Mouse (Mus musculus) heart, embryonic 11.5 days (tissue): Measurements from ENCODE around the gene Sox14. TPM values are rescaled to one million over a fixed set of nuclear protein-coding genes. Genes with fewer than 3 reads are reported as not detected.

Experiments
- ATAC-seq: fragments of 200-750 bp; cut with Nextera tagmentation; replicated peaks from 2 replicates; pipeline ENCODE4 v1.8.0; 2017; ENCODE audit warnings: moderate library complexity; ENCODE audit not compliant: insufficient number of reproducible peaks, low FRiP score, low TSS enrichment
- H3K27ac ChIP-seq: fragments of 300-500 bp; sonication (generic); 2 replicates; pipeline ENCODE4 v1.5.1; 2014; ENCODE audit warnings: mild to moderate bottlenecking, low read depth, low read length
- H3K27me3 ChIP-seq: fragments of 300-500 bp; sonication (generic); 2 replicates; pipeline ENCODE4 v1.6.1; 2014; ENCODE audit warnings: mild to moderate bottlenecking, low read length, mixed read lengths; ENCODE audit not compliant: control insufficient read depth, insufficient read depth
- H3K36me3 ChIP-seq: fragments of 300-500 bp; sonication (generic); 2 replicates; pipeline ENCODE4 v1.6.1; 2014; ENCODE audit warnings: mild to moderate bottlenecking, low read length, moderate library complexity, mixed read lengths; ENCODE audit not compliant: control insufficient read depth, insufficient read depth
- H3K4me1 ChIP-seq: fragments of 300-500 bp; sonication (generic); 2 replicates; pipeline ENCODE4 v1.6.1; 2014; ENCODE audit warnings: low read length; ENCODE audit not compliant: control insufficient read depth, insufficient read depth
- H3K4me2 ChIP-seq: fragments of 300-500 bp; sonication (generic); 2 replicates; pipeline ENCODE4 v1.6.1; 2014; ENCODE audit warnings: mild to moderate bottlenecking, moderate library complexity
- H3K4me3 ChIP-seq: fragments of 300-500 bp; sonication (generic); 2 replicates; pipeline ENCODE4 v1.5.1; 2014; ENCODE audit warnings: low read depth, low read length
- H3K9ac ChIP-seq: fragments of 300-500 bp; sonication (generic); 2 replicates; pipeline ENCODE4 v1.6.1; 2014; ENCODE audit warnings: mild to moderate bottlenecking, low read depth, low read length, moderate library complexity
- H3K9me3 ChIP-seq: fragments of 300-500 bp; sonication (generic); replicated peaks from 2 replicates; pipeline ENCODE4 v1.6.1; 2016; ENCODE audit warnings: low read length; ENCODE audit not compliant: control insufficient read depth
- WGBS: fragments of 180-500 bp; shearing (Covaris S2); extraction: QIAGEN DNeasy Blood & Tissue Kit; methylation state at CpG from one replicate; pipeline ENCODE4 v1.1.7; 2014; ENCODE audit not compliant: insufficient replicate concordance; 5-methylcytosine and 5-hydroxymethylcytosine counted together
- polyA plus RNA-seq: library from polyadenylated mRNA; unstranded; fragments of >200 nt; fragmentation: Nextera tagmentation; extraction: Ambion mirVana; gene quantifications from 2 replicates; pipeline ENCODE4 v1.2.1, GENCODE M21; 2014

The Sox14 gene
- polyA plus RNA-seq, 1 experiment from 2014 or later = not detected

DNA sequence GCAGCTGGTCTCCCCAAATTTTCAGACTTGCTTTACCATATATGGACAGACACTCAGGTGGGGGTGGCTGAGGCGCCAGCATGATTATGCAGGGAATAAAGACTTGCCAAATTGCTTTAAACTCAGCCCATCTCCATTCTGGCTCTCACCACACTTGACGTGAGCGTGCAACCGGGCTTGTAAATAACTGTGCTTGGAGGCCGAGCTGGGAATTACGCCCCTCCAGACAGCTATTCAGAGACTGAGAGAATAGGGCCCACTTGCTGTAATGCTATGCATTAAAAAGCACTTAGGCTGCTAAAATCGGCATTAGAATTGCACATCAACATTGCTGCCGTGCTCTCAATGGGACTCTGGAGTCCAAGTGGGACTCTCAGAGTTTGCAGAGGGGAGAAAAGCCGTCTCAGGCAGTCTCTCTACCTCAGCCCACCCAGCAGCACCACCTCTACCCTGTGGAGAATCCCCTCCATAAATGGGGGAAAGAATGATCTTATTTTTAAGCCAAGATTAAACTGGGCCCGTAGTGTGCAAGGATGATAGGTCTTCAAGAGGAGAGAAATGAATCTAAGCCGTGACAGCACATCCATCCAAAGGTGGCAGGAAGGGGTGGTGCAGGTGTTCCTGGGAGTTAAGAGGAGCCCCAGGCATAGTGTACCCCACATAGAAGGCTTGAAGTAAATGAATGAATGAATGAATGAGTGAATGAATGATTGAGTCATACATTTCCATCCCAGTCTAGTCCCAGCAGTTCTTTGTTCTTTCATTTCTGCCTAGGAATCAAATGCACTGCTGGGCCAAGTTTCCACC, 40.1 kb downstream of the Sox14 start:
- 74% methylated on average over 11 of the region's 11 CpGs for WGBS
- H3K9me3 ChIP-seq = no peaks in the 10 kb centered on the region

More for the DNA sequence above, 40.1 kb downstream of the Sox14 start:
- H3K27me3 ChIP-seq = no peaks in the 10 kb centered on the region
- no peaks in the 10 kb centered on the region for H3K36me3 ChIP-seq
- no peaks in the 10 kb centered on the region for H3K4me1 ChIP-seq
- ATAC-seq = no peak
- no peak overlapping the region for H3K4me3 ChIP-seq
- H3K27ac ChIP-seq = no peak overlapping the region
- no peak overlapping the region for H3K9ac ChIP-seq
- no peak overlapping the region for H3K4me2 ChIP-seq

Other genes starting within 250 kb of the Sox14 start
- gene Dzip1l, start 246.7 kb downstream of the Sox14 start, polyA plus RNA-seq = 16.5 and 16.6 TPM in 2 replicates
- gene Cldn18, start 158.9 kb downstream of the Sox14 start, polyA plus RNA-seq = 0.13 TPM in 1 of 2 replicates, not detected in the other